Mouse (Mus musculus): Measurements from ENCODE around the gene Iqcn. TPM values are rescaled to one million over a fixed set of nuclear protein-coding genes. Genes with fewer than 3 reads are reported as not detected.
A peak's percentile ranks its signal among the peaks of the same experiment; 100 is the strongest.

Iqcn gene
- total and polyA plus RNA-seq, 2 experiments from 2014 or later: 0.05 TPM

DNA sequence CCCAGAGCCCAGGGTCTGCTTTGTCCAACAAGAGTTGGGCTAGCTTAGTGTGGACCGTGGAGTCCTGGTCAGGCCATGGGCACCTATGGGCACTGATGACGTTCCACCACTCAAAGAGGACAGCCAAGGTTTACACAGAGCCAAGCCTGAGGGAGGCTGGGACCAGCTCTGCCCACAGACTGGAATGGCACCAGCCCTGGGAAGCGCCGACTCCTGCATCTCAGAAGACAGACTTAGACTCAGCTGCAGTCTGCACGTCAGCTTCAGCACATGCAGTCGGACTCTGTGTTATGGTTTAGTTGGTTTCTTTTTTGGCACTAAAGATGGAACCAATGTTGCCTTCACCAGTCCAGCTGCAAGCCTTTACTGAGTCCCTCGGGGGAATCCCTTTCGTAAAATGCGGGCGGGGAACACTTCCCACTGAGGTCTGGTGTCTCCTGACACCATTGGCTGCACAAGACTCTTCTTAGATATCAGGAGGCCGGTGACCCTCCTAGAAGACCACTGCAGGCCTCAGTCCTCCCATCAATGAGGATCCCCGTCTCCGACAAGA is 46.9 kb downstream of the Iqcn start:
- WGBS: 86% methylated on average over 13 of the region's 13 CpGs
- Histone ChIP-seq H3K27ac (no peak overlapping the region), H3K4me2 (ENCODE audit: low read depth, low read length) (no peak overlapping the region), H3K9ac (replicated peaks; ENCODE audit: low read length) (no peak overlapping the region), H3K4me1 (ENCODE audit: insufficient read depth, low read length) (no peaks in the 10 kb centered on the region; the same call in 1 of the 2 replicates), H3K27me3 (ENCODE audit: insufficient read depth, low read length) (peaks cover 15% of the 10 kb centered on the region), H3K9me3 (ENCODE audit: low read length) (no peaks in the 10 kb centered on the region), H3K4me3 (ENCODE audit: low read length) (no peak overlapping the region), H3K36me3 (ENCODE audit: insufficient read depth, low read length) (no peaks in the 10 kb centered on the region)
- ATAC-seq: no peak
- no peak for DNase-seq (ENCODE audit: low spot score)
- TF ChIP-seq CTCF (IDR thresholded peaks at IDR 0.05; ENCODE audit: low read depth): no peak

- WGBS: 37% methylated on average over 11 of the region's 11 CpGs
- peak overlapping the region; percentile 96; the same call in 1 of the 2 replicates for H3K27ac ChIP-seq
Observed at GRCm38 (mm10) chr8:70752000-70752764, 48.9 kb downstream of the Iqcn start.

GRCm38 (mm10) chr8:70753151-70753550 is 49.9 kb downstream of the Iqcn start:
- TF ChIP-seq CTCF (IDR thresholded peaks at IDR 0.05; ENCODE audit: low read depth): no peak
- Histone ChIP-seq H3K27me3 (ENCODE audit: insufficient read depth, low read length) (no peaks in the 10 kb centered on the region), H3K4me1 (ENCODE audit: insufficient read depth, low read length) (peaks cover 8% of the 10 kb centered on the region), H3K36me3 (ENCODE audit: insufficient read depth, low read length) (peaks cover 20% of the 10 kb centered on the region), H3K9me3 (ENCODE audit: low read length) (no peaks in the 10 kb centered on the region), H3K4me3 (ENCODE audit: low read length) (no peak overlapping the region), H3K4me2 (ENCODE audit: low read depth, low read length) (0 out of 2 replicates have a peak overlapping the region, but pooled peaks have one; percentile 16), H3K9ac (replicated peaks; ENCODE audit: low read length) (0 out of 2 replicates have a peak overlapping the region, but pooled peaks have one; percentile 9), H3K27ac (peak overlapping the region; percentile 96)
- WGBS: 25% methylated on average over 21 of the region's 21 CpGs
- DNase-seq (ENCODE audit: low spot score) (peak; percentile 36), ATAC-seq (no peak)

More at GRCm38 (mm10) chr8:70752000-70752764, 48.9 kb downstream of the Iqcn start:
- peak; percentile 77 for TF ChIP-seq CTCF (IDR thresholded peaks at IDR 0.05; ENCODE audit: low read depth)
- Histone ChIP-seq H3K9ac (replicated peaks; ENCODE audit: low read length) (no peak overlapping the region), H3K4me3 (ENCODE audit: low read length) (no peak overlapping the region), H3K36me3 (ENCODE audit: insufficient read depth, low read length) (peaks cover 13% of the 10 kb centered on the region), H3K4me1 (ENCODE audit: insufficient read depth, low read length) (peaks cover 8% of the 10 kb centered on the region), H3K27me3 (ENCODE audit: insufficient read depth, low read length) (peaks cover 4% of the 10 kb centered on the region; the same call in 1 of the 2 replicates), H3K4me2 (ENCODE audit: low read depth, low read length) (no peak overlapping the region), H3K9me3 (ENCODE audit: low read length) (no peaks in the 10 kb centered on the region)
- DNase-seq (ENCODE audit: low spot score) (peak; percentile 79), ATAC-seq (no peak)

DNA sequence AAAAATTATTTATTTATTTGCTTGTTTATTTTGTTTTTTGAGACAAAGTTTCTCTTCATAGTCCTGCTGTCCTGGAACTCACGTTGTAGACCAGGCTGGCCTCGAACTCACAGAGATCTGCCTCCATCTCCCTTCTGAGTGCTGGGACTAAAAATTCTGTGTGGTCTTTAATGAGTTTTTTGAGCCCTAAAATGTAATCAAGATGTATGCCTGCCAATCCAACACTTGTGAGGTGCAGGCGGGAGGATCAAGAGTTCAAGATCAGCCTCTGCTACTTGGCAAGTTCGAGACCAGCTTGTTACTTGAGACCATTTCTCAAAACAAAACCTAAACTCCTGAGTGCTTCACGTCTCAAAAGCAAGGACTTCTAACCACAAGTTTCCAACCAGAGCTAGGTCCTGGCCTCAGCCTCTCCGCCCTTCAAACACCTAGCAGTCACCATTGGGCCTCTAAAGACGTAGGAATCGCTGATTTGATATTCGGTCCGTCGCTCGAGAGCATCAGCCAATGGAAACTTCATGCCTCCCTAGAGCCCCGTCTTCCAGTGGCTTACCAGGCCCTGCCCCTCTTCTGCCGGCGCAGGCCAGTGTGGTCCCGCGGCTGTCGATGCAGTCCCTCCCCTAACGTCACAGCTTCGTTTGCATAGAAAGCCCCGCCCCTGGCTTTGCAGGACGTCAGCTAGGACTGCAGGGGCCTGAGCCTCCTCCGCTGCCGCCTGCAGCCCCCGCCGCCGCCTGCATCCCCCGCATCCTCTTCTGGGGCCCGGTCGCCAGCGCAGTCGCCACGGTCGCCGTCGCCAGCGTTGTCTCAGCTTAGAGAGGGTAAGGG is 51.0 kb downstream of the Iqcn start, which contains the start of gene Rab3a:
Rab3a (plus strand) TSS at position 637 of the 828 bp plus-strand sequence.
- peak within 1 kb of the TSS; percentile 89 for H3K9ac ChIP-seq (replicated peaks; ENCODE audit: low read length)
- peak; percentile 96 for ATAC-seq
- H3K27me3 ChIP-seq (ENCODE audit: insufficient read depth, low read length): no peaks in the 10 kb centered on the region
- peak within 1 kb of the TSS; percentile 78 for H3K4me3 ChIP-seq (ENCODE audit: low read length)
- H3K4me1 ChIP-seq (ENCODE audit: insufficient read depth, low read length): peaks cover 15% of the 10 kb centered on the region
- 9% methylated on average over 36 of the region's 37 CpGs for WGBS
- peak within 1 kb of the TSS; percentile 96 for H3K27ac ChIP-seq
- peak; percentile 99 for DNase-seq (ENCODE audit: low spot score)
- peak within 1 kb of the TSS; percentile 83 for H3K4me2 ChIP-seq (ENCODE audit: low read depth, low read length)
- H3K36me3 ChIP-seq (ENCODE audit: insufficient read depth, low read length): peaks cover 20% of the 10 kb centered on the region
- H3K9me3 ChIP-seq (ENCODE audit: low read length): no peaks in the 10 kb centered on the region
- TF ChIP-seq CTCF (IDR thresholded peaks at IDR 0.05; ENCODE audit: low read depth): no peak

DNA sequence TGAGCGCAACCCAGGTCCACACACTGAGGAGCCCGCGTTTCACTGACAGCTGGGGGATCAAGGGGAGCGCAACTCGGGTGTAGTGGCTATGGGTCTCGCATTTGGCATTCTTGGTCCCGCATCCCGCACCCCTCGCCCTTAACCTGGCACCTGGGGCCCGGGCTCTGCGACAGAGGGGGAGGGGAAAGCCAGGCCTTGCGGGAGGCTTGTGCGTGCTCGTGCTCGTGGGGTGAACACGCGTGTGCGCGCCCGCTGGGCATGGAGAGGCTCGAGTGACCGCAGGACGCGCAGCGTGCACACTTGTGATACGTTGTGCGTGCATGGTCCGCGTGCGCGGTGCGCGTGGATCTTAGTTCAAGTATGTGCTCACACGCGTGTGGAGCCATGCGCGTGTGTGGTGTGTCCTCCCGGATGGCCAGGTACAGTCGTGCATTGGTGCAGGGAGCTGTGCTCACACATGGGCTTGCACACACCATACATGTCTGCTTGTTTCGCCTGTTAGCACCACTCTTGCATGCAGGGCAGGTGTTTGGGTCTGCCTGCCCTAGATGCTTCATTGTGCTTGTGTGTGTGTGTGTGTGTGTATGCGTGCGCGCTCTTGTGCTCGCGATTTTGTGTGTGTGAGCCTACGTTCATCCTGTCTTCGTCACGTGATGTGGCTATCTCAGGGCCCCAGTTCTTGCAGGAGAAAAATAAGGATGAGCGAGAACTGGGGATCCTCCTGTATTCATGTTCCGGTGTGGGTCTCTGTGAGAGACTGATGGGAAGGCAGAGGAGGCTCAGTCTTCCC is 51.8 kb downstream of the Iqcn start:
- peak overlapping the region; percentile 96 for H3K27ac ChIP-seq
- H3K4me1 ChIP-seq (ENCODE audit: insufficient read depth, low read length): peaks cover 18% of the 10 kb centered on the region
- peak overlapping the region; percentile 83 for H3K4me2 ChIP-seq (ENCODE audit: low read depth, low read length)
- peak overlapping the region; percentile 78 for H3K4me3 ChIP-seq (ENCODE audit: low read length)
- peak overlapping the region; percentile 89 for H3K9ac ChIP-seq (replicated peaks; ENCODE audit: low read length)
- 8% methylated on average over 50 of the region's 50 CpGs for WGBS
- no peak for TF ChIP-seq CTCF (IDR thresholded peaks at IDR 0.05; ENCODE audit: low read depth)
- peaks cover 20% of the 10 kb centered on the region for H3K36me3 ChIP-seq (ENCODE audit: insufficient read depth, low read length)
- H3K9me3 ChIP-seq (ENCODE audit: low read length): no peaks in the 10 kb centered on the region
- ATAC-seq (peak; percentile 55), DNase-seq (ENCODE audit: low spot score) (peak; percentile 89)
- H3K27me3 ChIP-seq (ENCODE audit: insufficient read depth, low read length): no peaks in the 10 kb centered on the region
